Mouse (Mus musculus): ENCODE data around the gene Fam162b. TPM values are rescaled to one million over a fixed set of nuclear protein-coding genes. Genes with fewer than 3 reads are reported as not detected.
A peak's percentile ranks its signal among the peaks of the same experiment; 100 is the strongest.

Fam162b gene
- polyA plus RNA-seq, 1 experiment: 11.4 TPM

- no peak for TF ChIP-seq POLR2A (IDR thresholded peaks at IDR 0.05; ENCODE audit: borderline replicate concordance, extremely low read depth, low read depth, low read length)
- no peak for TF ChIP-seq CTCF (IDR thresholded peaks at IDR 0.05; ENCODE audit: insufficient read depth, low read length)
- no peak for DNase-seq
- 59% methylated on average over 9 of the region's 9 CpGs for WGBS
- H3K4me1 ChIP-seq (ENCODE audit: control insufficient read depth, insufficient read depth, low read length): no peaks in the 10 kb centered on the region
- no peak overlapping the region for H3K4me3 ChIP-seq (replicated peaks; ENCODE audit: extremely low read depth, low read depth, low read length)
Measured at GRCm38 (mm10) chr10:51596928-51597635, 6.8 kb upstream of the Fam162b start.

GRCm38 (mm10) chr10:51595001-51595931, 4.9 kb upstream of the Fam162b start:
- DNase-seq: no peak
- Histone ChIP-seq H3K4me3 (replicated peaks; ENCODE audit: extremely low read depth, low read depth, low read length) (no peak overlapping the region), H3K4me1 (ENCODE audit: control insufficient read depth, insufficient read depth, low read length) (no peaks in the 10 kb centered on the region)
- 39% methylated on average over 10 of the region's 10 CpGs for WGBS
- TF ChIP-seq CTCF (IDR thresholded peaks at IDR 0.05; ENCODE audit: insufficient read depth, low read length) (no peak), POLR2A (IDR thresholded peaks at IDR 0.05; ENCODE audit: borderline replicate concordance, extremely low read depth, low read depth, low read length) (no peak)

- WGBS: 89% methylated on average over 2 of the region's 2 CpGs
- H3K4me1 ChIP-seq (ENCODE audit: control insufficient read depth, insufficient read depth, low read length): no peaks in the 10 kb centered on the region
- H3K4me3 ChIP-seq (replicated peaks; ENCODE audit: extremely low read depth, low read depth, low read length): no peak overlapping the region
- TF ChIP-seq POLR2A (IDR thresholded peaks at IDR 0.05; ENCODE audit: borderline replicate concordance, extremely low read depth, low read depth, low read length): no peak
- TF ChIP-seq CTCF (IDR thresholded peaks at IDR 0.05; ENCODE audit: insufficient read depth, low read length): no peak
- DNase-seq: no peak
Measured at GRCm38 (mm10) chr10:51591574-51591973, 1.3 kb upstream of the Fam162b start.

- Histone ChIP-seq H3K4me3 (replicated peaks; ENCODE audit: extremely low read depth, low read depth, low read length) (no peak overlapping the region), H3K4me1 (ENCODE audit: control insufficient read depth, insufficient read depth, low read length) (no peaks in the 10 kb centered on the region)
- no peak for DNase-seq
- TF ChIP-seq CTCF (IDR thresholded peaks at IDR 0.05; ENCODE audit: insufficient read depth, low read length): no peak
- TF ChIP-seq POLR2A (IDR thresholded peaks at IDR 0.05; ENCODE audit: borderline replicate concordance, extremely low read depth, low read depth, low read length): no peak
Measured at GRCm38 (mm10) chr10:51584919-51585318, 5.4 kb downstream of the Fam162b start.

- no peak for DNase-seq
- TF ChIP-seq CTCF (IDR thresholded peaks at IDR 0.05; ENCODE audit: insufficient read depth, low read length) (no peak), POLR2A (IDR thresholded peaks at IDR 0.05; ENCODE audit: borderline replicate concordance, extremely low read depth, low read depth, low read length) (no peak)
- WGBS: 14% methylated on average over 1 of the region's 1 CpGs
- no peaks in the 10 kb centered on the region for H3K4me1 ChIP-seq (ENCODE audit: control insufficient read depth, insufficient read depth, low read length)
- H3K4me3 ChIP-seq (replicated peaks; ENCODE audit: extremely low read depth, low read depth, low read length): no peak overlapping the region
Measured at GRCm38 (mm10) chr10:51584378-51584777, 5.9 kb downstream of the Fam162b start.

GRCm38 (mm10) chr10:51571225-51571996, 18.9 kb downstream of the Fam162b start:
- no peak overlapping the region for H3K4me3 ChIP-seq (replicated peaks; ENCODE audit: extremely low read depth, low read depth, low read length)
- no peaks in the 10 kb centered on the region for H3K4me1 ChIP-seq (ENCODE audit: control insufficient read depth, insufficient read depth, low read length)
- no peak for TF ChIP-seq CTCF (IDR thresholded peaks at IDR 0.05; ENCODE audit: insufficient read depth, low read length)
- no peak for TF ChIP-seq POLR2A (IDR thresholded peaks at IDR 0.05; ENCODE audit: borderline replicate concordance, extremely low read depth, low read depth, low read length)
- WGBS: 67% methylated on average over 9 of the region's 9 CpGs
- DNase-seq: no peak

- Histone ChIP-seq H3K4me1 (ENCODE audit: control insufficient read depth, insufficient read depth, low read length) (no peaks in the 10 kb centered on the region), H3K4me3 (replicated peaks; ENCODE audit: extremely low read depth, low read depth, low read length) (no peak overlapping the region)
- no peak for DNase-seq
- 58% methylated on average over 1 of the region's 1 CpGs for WGBS
- TF ChIP-seq CTCF (IDR thresholded peaks at IDR 0.05; ENCODE audit: insufficient read depth, low read length) (no peak), POLR2A (IDR thresholded peaks at IDR 0.05; ENCODE audit: borderline replicate concordance, extremely low read depth, low read depth, low read length) (no peak)
Measured at GRCm38 (mm10) chr10:51556005-51556404, 34.3 kb downstream of the Fam162b start.

GRCm38 (mm10) chr10:51553348-51554123, 36.8 kb downstream of the Fam162b start:
- H3K4me1 ChIP-seq (ENCODE audit: control insufficient read depth, insufficient read depth, low read length): no peaks in the 10 kb centered on the region
- H3K4me3 ChIP-seq (replicated peaks; ENCODE audit: extremely low read depth, low read depth, low read length): peak overlapping the region; percentile 25
- DNase-seq: peak; percentile 75
- TF ChIP-seq POLR2A (IDR thresholded peaks at IDR 0.05; ENCODE audit: borderline replicate concordance, extremely low read depth, low read depth, low read length): no peak
- TF ChIP-seq CTCF (IDR thresholded peaks at IDR 0.05; ENCODE audit: insufficient read depth, low read length): peak; percentile 87
- 1% methylated on average over 16 of the region's 16 CpGs for WGBS

Other genes with a start within 250 kb of the Fam162b start
- 9.4 and 14.5 TPM in 2 replicates for gene Gm49339, start 109.9 kb downstream of the Fam162b start, polyA plus RNA-seq (2012; rRNA removed)
- 5.0 and 9.7 TPM in 2 replicates for gene Lilr4b, start 109.9 kb downstream of the Fam162b start, polyA plus RNA-seq (2012; rRNA removed)
- 5.2 and 9.0 TPM in 2 replicates for gene Lilrb4a, start 99.6 kb downstream of the Fam162b start, polyA plus RNA-seq (2012; rRNA removed)
- gene Gprc6a, start 40.9 kb upstream of the Fam162b start, polyA plus RNA-seq (2012; rRNA removed): 1.7 and 1.8 TPM in 2 replicates
- not detected in 2 replicates for gene Rfx6, start 87.2 kb upstream of the Fam162b start, polyA plus RNA-seq (2012; rRNA removed)